Mouse (Mus musculus) CH12.LX (cell line): ENCODE results near the gene Slc28a3. TPM values are rescaled to one million over a fixed set of nuclear protein-coding genes. Genes with fewer than 3 reads are reported as not detected.

ENCODE experiments used
- DNase-seq: peaks from one replicate; pipeline ENCODE4 v3.0.0-alpha.2; 2013; ENCODE audit errors: extremely low read depth
- H3K27ac ChIP-seq: 2 replicates; pipeline ENCODE4 v1.5.1; 2012; ENCODE audit warnings: low read depth, mild to moderate bottlenecking, control low read depth, moderate library complexity; ENCODE audit not compliant: insufficient read depth
- H3K27me3 ChIP-seq: replicated peaks from 2 replicates; pipeline ENCODE3; 2012; ENCODE audit warnings: inconsistent platforms
- H3K36me3 ChIP-seq, 2 experiments: replicated peaks in 1 of 2; 2 replicates each; pipeline versions ENCODE3 to v1.6.1; 2012; ENCODE audit warnings: inconsistent platforms in 1 of 2, low read length in 1 of 2, mild to moderate bottlenecking in 1 of 2, mixed read lengths in 1 of 2, moderate library complexity in 1 of 2; ENCODE audit not compliant: control insufficient read depth in 1 of 2, insufficient read depth in 1 of 2
- H3K4me1 ChIP-seq, 2 experiments: 2 replicates each; pipeline ENCODE4 v1.6.1; 2012; ENCODE audit warnings: inconsistent platforms in 1 of 2, moderate library complexity in 1 of 2; ENCODE audit not compliant: insufficient read depth in 2 of 2, control insufficient read depth in 1 of 2
- H3K4me2 ChIP-seq: 2 replicates; pipeline ENCODE4 v1.6.1; 2012; ENCODE audit warnings: low read depth, mild to moderate bottlenecking, control low read depth; ENCODE audit not compliant: poor library complexity, insufficient read depth, severe bottlenecking
- H3K4me3 ChIP-seq, 3 experiments: fragments of 150-350 bp in 1 of 3; sonication (generic) in 1 of 3; replicated peaks in 1 of 3; 2 replicates each; pipeline versions ENCODE3 to v1.5.1; 2011 to 2012; ENCODE audit warnings: low read depth in 2 of 3, low read length in 2 of 3, mild to moderate bottlenecking in 2 of 3, moderate library complexity in 2 of 3, control low read depth in 1 of 3, improper control_type of control experiment in 1 of 3, inconsistent platforms in 1 of 3, mixed read lengths in 1 of 3; ENCODE audit not compliant: poor library complexity in 1 of 3
- H3K79me2 ChIP-seq: replicated peaks from 2 replicates; pipeline ENCODE4 v1.6.1; 2012; ENCODE audit warnings: mild to moderate bottlenecking, moderate library complexity; ENCODE audit not compliant: control insufficient read depth, poor library complexity, insufficient read depth, severe bottlenecking; ENCODE audit errors: extremely low read depth
- H3K9ac ChIP-seq: 2 replicates; pipeline ENCODE4 v1.6.1; 2012; ENCODE audit warnings: low read depth, mild to moderate bottlenecking, control low read depth, moderate library complexity; ENCODE audit not compliant: insufficient read depth
- H3K9me3 ChIP-seq: replicated peaks from 2 replicates; pipeline ENCODE3; 2012; ENCODE audit warnings: low read length, inconsistent platforms, mixed read lengths
- E2F4 ChIP-seq: IDR thresholded peaks from 2 replicates; pipeline ENCODE4 v1.6.1; 2011; ENCODE audit warnings: low read depth, low read length, improper control_type of control experiment; ENCODE audit not compliant: insufficient replicate concordance
- EP300 ChIP-seq: IDR thresholded peaks from 2 replicates; pipeline ENCODE4 v1.6.1; 2011; ENCODE audit warnings: low read length, improper control_type of control experiment
- ETS1 ChIP-seq: conservative IDR thresholded peaks from 2 replicates; pipeline ENCODE4 v1.6.1; 2012; ENCODE audit warnings: low read depth, mild to moderate bottlenecking, inconsistent platforms, low read length, improper control_type of control experiment, moderate library complexity
- IRF4 ChIP-seq: IDR thresholded peaks from 2 replicates; pipeline ENCODE4 v1.6.1; 2014; ENCODE audit warnings: low read depth, mild to moderate bottlenecking, inconsistent platforms, low read length, improper control_type of control experiment
- JUN ChIP-seq: IDR thresholded peaks from 2 replicates; pipeline ENCODE4 v1.6.1; 2011; ENCODE audit warnings: low read depth, mild to moderate bottlenecking, low read length, improper control_type of control experiment, moderate library complexity; ENCODE audit not compliant: insufficient read depth
- JUND ChIP-seq: conservative IDR thresholded peaks from 2 replicates; pipeline ENCODE4 v1.6.1; 2011; ENCODE audit warnings: low read depth, low read length, improper control_type of control experiment
- KAT2A ChIP-seq: IDR thresholded peaks from 2 replicates; pipeline ENCODE4 v1.6.1; 2012; ENCODE audit warnings: low read length, improper control_type of control experiment, inconsistent platforms; ENCODE audit not compliant: insufficient replicate concordance
- MAX ChIP-seq: IDR thresholded peaks from 2 replicates; pipeline ENCODE4 v1.6.1; 2011; ENCODE audit warnings: low read length, improper control_type of control experiment
- MEF2A ChIP-seq: IDR thresholded peaks from 2 replicates; pipeline ENCODE4 v1.6.1; 2014; ENCODE audit warnings: low read depth, mild to moderate bottlenecking, inconsistent platforms, low read length, improper control_type of control experiment, borderline replicate concordance
- MXI1 ChIP-seq: IDR thresholded peaks from 2 replicates; pipeline ENCODE4 v1.6.1; 2011; ENCODE audit warnings: mild to moderate bottlenecking, low read depth, low read length, improper control_type of control experiment
- NELFE ChIP-seq: IDR thresholded peaks from 2 replicates; pipeline ENCODE4 v1.6.1; 2011; ENCODE audit warnings: low read depth, low read length, improper control_type of control experiment
- POLR2AphosphoS2 ChIP-seq: IDR thresholded peaks from 2 replicates; pipeline ENCODE4 v1.6.1; 2011; ENCODE audit warnings: low read depth, low read length, improper control_type of control experiment
- RCOR1 ChIP-seq: conservative IDR thresholded peaks from 2 replicates; pipeline ENCODE4 v1.6.1; 2012; ENCODE audit warnings: low read depth, mild to moderate bottlenecking, inconsistent platforms, low read length, improper control_type of control experiment
- SIN3A ChIP-seq: IDR thresholded peaks from 2 replicates; pipeline ENCODE4 v1.6.1; 2012; ENCODE audit warnings: low read length, improper control_type of control experiment, inconsistent platforms
- TBP ChIP-seq: conservative IDR thresholded peaks from 2 replicates; pipeline ENCODE4 v1.6.1; 2011; ENCODE audit warnings: low read depth, low read length, improper control_type of control experiment
- TCF12 ChIP-seq: IDR thresholded peaks from 2 replicates; pipeline ENCODE4 v1.6.1; 2014; ENCODE audit warnings: low read depth, mild to moderate bottlenecking, inconsistent platforms, low read length, improper control_type of control experiment
- USF1 ChIP-seq: IDR thresholded peaks from 2 replicates; pipeline ENCODE4 v1.6.1; 2014; ENCODE audit warnings: low read depth, mild to moderate bottlenecking, inconsistent platforms, low read length, improper control_type of control experiment
- USF2 ChIP-seq: conservative IDR thresholded peaks from 2 replicates; pipeline ENCODE4 v1.6.1; 2011; ENCODE audit warnings: low read depth, low read length, improper control_type of control experiment
- ZC3H11A ChIP-seq: IDR thresholded peaks from 2 replicates; pipeline ENCODE4 v1.6.1; 2012; ENCODE audit warnings: low read depth, mild to moderate bottlenecking, inconsistent platforms, low read length, improper control_type of control experiment
- ZMIZ1 ChIP-seq: IDR thresholded peaks from 2 replicates; pipeline ENCODE4 v1.6.1; 2012; ENCODE audit warnings: low read depth, mild to moderate bottlenecking, inconsistent platforms, low read length, improper control_type of control experiment
- ZNF384 ChIP-seq: IDR thresholded peaks from 2 replicates; pipeline ENCODE4 v1.6.1; 2012; ENCODE audit warnings: low read depth, low read length, improper control_type of control experiment, inconsistent platforms
- dilution Hi-C: fragments of 300-500 bp; cut with MboI; formaldehyde crosslinking; loops from 2 replicates; pipeline ENCODE4 v1.14.3; 2020; ENCODE audit warnings: low sequenced_read_pairs; ENCODE audit not compliant: extremely low pct_unique_long_range_greater_than_20kb, extremely low pct_ligation_motif_present
- in situ Hi-C: fragments of 300-500 bp; cut with MboI; formaldehyde crosslinking; loops from 3 replicates; pipeline ENCODE4 v1.14.3; 2019; ENCODE audit warnings: low sequenced_read_pairs, low pct_ligation_motif_present, low pct_unique_long_range_greater_than_20kb, mixed read lengths
- polyA plus RNA-seq: library from polyadenylated mRNA; unstranded; fragments of >175 nt; gene quantifications from 2 replicates; pipeline ENCODE4 v1.2.1, GENCODE M21; 2012; ENCODE audit warnings: low read depth; ENCODE audit not compliant: insufficient read length
- total RNA-seq, 2 experiments: library from RNA; depleted of rRNA; stranded (reverse); fragments of 300-350 nt in 1 of 2; fragments of >200 nt in 1 of 2; gene quantifications; 2 replicates each; pipeline ENCODE4 v1.2.3; 2012 to 2014

The Slc28a3 gene
- total and polyA plus RNA-seq, 3 experiments = not detected

DNA sequence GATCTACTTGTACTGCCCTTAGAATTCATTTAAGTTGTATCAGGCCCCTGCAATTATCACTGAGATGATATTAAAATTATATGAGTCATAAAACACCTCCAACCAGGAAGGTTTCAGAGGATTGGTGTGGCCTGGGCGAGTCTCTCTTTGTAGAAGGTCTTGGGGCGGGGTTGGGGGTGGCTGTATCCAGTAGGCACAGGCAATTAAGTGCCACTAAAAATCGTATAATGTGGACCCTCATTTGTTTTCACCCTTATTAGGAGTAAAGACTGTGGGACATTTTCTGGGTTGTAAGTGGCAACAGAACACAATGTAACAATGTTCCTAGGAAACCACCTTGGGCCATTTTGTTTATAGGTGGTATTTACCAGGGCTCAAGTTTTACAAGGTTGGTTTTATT, 46.2 kb upstream of the Slc28a3 start:
- no peak for DNase-seq
- no peak overlapping the region for H3K4me2 ChIP-seq
- H3K27ac ChIP-seq = no peak overlapping the region
- H3K79me2 ChIP-seq = no peaks in the 10 kb centered on the region
- no peak overlapping the region for H3K9ac ChIP-seq
- H3K9me3 ChIP-seq = peaks cover 66% of the 10 kb centered on the region
- no peaks in the 10 kb centered on the region for H3K36me3 ChIP-seq
- no peak for TF ChIP-seq RCOR1
- TF ChIP-seq USF2 = no peak
- no peak for TF ChIP-seq TBP
- TF ChIP-seq IRF4 = no peak
- no peak for TF ChIP-seq MAX
- TF ChIP-seq, all 38 proteins: peak for 0
- Histone ChIP-seq H3K4me1 (no peaks in the 10 kb centered on the region), H3K4me3 (no peak overlapping the region), H3K27me3 (no peaks in the 10 kb centered on the region)
- in situ Hi-C loops (no loop called here), dilution Hi-C loops (no loop called here)

DNA sequence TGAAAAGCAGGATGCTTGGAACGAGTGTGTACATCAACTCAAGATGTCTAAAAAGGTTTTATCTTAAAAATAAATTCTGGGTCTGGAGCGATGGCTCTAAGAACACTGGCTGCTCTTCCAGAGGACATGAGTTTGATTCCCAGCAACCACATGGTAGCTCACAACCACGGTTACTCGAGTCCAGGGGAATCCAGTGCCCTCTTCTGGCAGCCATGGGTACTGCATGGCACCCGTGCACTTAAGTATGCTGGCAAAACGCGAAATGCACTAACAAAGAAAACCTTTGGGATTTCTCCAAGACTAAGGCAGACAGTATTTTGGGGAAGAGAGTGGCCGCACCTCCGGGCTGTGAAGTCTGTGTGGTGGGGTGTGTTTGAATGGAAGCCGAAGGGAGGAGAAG, 44.9 kb upstream of the Slc28a3 start:
- H3K27ac ChIP-seq = no peak overlapping the region
- no peak for DNase-seq
- TF ChIP-seq USF1 (no peak), ZC3H11A (no peak), MEF2A (no peak), SIN3A (no peak), E2F4 (no peak), ZMIZ1 (no peak), JUN (no peak), MXI1 (no peak), IRF4 (no peak), NELFE (no peak), ZNF384 (no peak), TCF12 (no peak), KAT2A (no peak), RCOR1 (no peak), JUND (no peak), ETS1 (no peak), EP300 (no peak), POLR2AphosphoS2 (no peak)
- TF ChIP-seq, all 38 proteins: peak for 0

More for the DNA sequence above, 44.9 kb upstream of the Slc28a3 start:
- Histone ChIP-seq H3K4me3 (no peak overlapping the region), H3K27me3 (no peaks in the 10 kb centered on the region), H3K4me1 (no peaks in the 10 kb centered on the region), H3K36me3 (no peaks in the 10 kb centered on the region), H3K9me3 (peaks cover 55% of the 10 kb centered on the region), H3K9ac (no peak overlapping the region), H3K79me2 (no peaks in the 10 kb centered on the region), H3K4me2 (no peak overlapping the region)
- in situ Hi-C loops (no loop called here), dilution Hi-C loops (no loop called here)
